Mouse (Mus musculus): ENCODE results near the gene Fut11.
"Not testable (repeated sequence)": the region's sequence is repeated elsewhere in the genome, so short reads cannot be mapped to it uniquely, and the experiment has no call there.

DNA sequence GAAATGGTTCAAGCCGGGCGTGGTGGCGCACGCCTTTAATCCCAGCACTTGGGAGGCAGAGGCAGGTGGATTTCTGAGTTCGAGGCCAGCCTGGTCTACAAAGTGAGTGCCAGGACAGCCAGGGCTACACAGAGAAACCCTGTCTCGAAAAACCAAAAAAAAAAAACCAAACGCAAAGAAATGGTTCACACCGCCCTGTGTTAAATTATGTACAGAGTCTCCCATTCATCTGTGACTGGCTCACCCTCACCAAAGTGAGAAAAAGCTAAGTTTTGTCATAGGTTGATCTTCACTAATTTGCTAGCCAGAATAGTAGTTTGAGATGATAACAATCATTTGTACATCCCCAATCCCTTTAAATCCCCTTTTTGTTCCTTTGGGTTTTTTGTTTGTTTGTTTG, 8.7 kb downstream of the Fut11 start:
- not testable (repeated sequence) for TF ChIP-seq POLR2A (IDR thresholded peaks at IDR 0.05; ENCODE audit: borderline replicate concordance, extremely low read depth, insufficient read depth, insufficient read length, poor library complexity, severe bottlenecking); CTCF (IDR thresholded peaks at IDR 0.05; ENCODE audit: borderline replicate concordance, extremely low read depth, insufficient read depth, insufficient read length)

Measured in brain, embryonic 14.5 days (tissue).